Mouse (Mus musculus) left cerebral cortex, adult 18-20 months (tissue): ENCODE results near the gene Gm20219. TPM values are rescaled to one million over a fixed set of nuclear protein-coding genes. Genes with fewer than 3 reads are reported as not detected.

Source experiments
- DNase-seq, 2 experiments: peaks; one replicate each; pipeline ENCODE4 v3.0.0; 2021 to 2022; ENCODE audit warnings: low spot score in 2 of 2, mixed read lengths in 1 of 2
- total RNA-seq, 2 experiments: library from RNA; stranded (reverse); gene quantifications; 2 replicates each; pipeline ENCODE4 v1.2.3; 2021

The Gm20219 gene
- total RNA-seq, 2 experiments from 2014 or later: 2.7 to 3.2 TPM

GRCm38 (mm10) chr17:56558448-56558847, 4.3 kb upstream of the Gm20219 start:
- DNase-seq: peak; percentile 70 to 75

GRCm38 (mm10) chr17:56552781-56553363, 1.3 kb downstream of the Gm20219 start:
- DNase-seq: peak; percentile 77 to 79

GRCm38 (mm10) chr17:56551841-56552581, 2.2 kb downstream of the Gm20219 start:
- no peak for DNase-seq

- DNase-seq: no peak
These were observed 3.3 kb downstream of the Gm20219 start for GRCm38 (mm10) chr17:56550784-56551475.

- no peak for DNase-seq
These were observed 5.5 kb downstream of the Gm20219 start for GRCm38 (mm10) chr17:56548605-56549105.

- peak in 1 of 2 experiments; percentile 1 for DNase-seq
These were observed 6.2 kb downstream of the Gm20219 start for GRCm38 (mm10) chr17:56547846-56548604.

- no peak for DNase-seq
These were observed 6.9 kb downstream of the Gm20219 start for GRCm38 (mm10) chr17:56547116-56547845.

- no peak for DNase-seq
These were observed 7.6 kb downstream of the Gm20219 start for GRCm38 (mm10) chr17:56546576-56546975.

- no peak for DNase-seq
These were observed 8.2 kb downstream of the Gm20219 start for GRCm38 (mm10) chr17:56545945-56546344.

GRCm38 (mm10) chr17:56544699-56545387, 9.3 kb downstream of the Gm20219 start:
- DNase-seq: no peak

- no peak for DNase-seq
These were observed 10.4 kb downstream of the Gm20219 start for GRCm38 (mm10) chr17:56543684-56544224.

GRCm38 (mm10) chr17:56542736-56543135, 11.5 kb downstream of the Gm20219 start:
- no peak for DNase-seq

- DNase-seq: no peak
These were observed 13.6 kb downstream of the Gm20219 start for GRCm38 (mm10) chr17:56540562-56540975.

- DNase-seq: no peak
These were observed 16.3 kb downstream of the Gm20219 start for GRCm38 (mm10) chr17:56537912-56538311.

GRCm38 (mm10) chr17:56536874-56537273, 17.3 kb downstream of the Gm20219 start:
- no peak for DNase-seq

- DNase-seq: no peak
These were observed 18.0 kb downstream of the Gm20219 start for GRCm38 (mm10) chr17:56536192-56536591.

- no peak for DNase-seq
These were observed 29.2 kb downstream of the Gm20219 start for GRCm38 (mm10) chr17:56524943-56525342.

GRCm38 (mm10) chr17:56522744-56523143, 31.4 kb downstream of the Gm20219 start:
- no peak for DNase-seq

GRCm38 (mm10) chr17:56515690-56516410, 38.3 kb downstream of the Gm20219 start:
- no peak for DNase-seq
